Mouse (Mus musculus) left cerebral cortex, adult 2 months (tissue): Measurements from ENCODE around the gene Gm49322. TPM values are rescaled to one million over a fixed set of nuclear protein-coding genes. Genes with fewer than 3 reads are reported as not detected.

Source experiments
- DNase-seq, 2 experiments: peaks; one replicate each; pipeline ENCODE4 v3.0.0; 2021 to 2022; ENCODE audit warnings: low spot score in 2 of 2, mixed read lengths in 1 of 2; ENCODE audit errors: extremely low spot score in 1 of 2
- H3K27ac ChIP-seq: fragments of 200-600 bp; 2 replicates; pipeline ENCODE4 v1.8.1; 2022
- H3K4me3 ChIP-seq: fragments of 200-600 bp; 2 replicates; pipeline ENCODE4 v1.8.1; 2022
- CTCF ChIP-seq: fragments of 200-600 bp; IDR thresholded peaks from 2 replicates; pipeline ENCODE4 v1.8.1; 2022; ENCODE audit warnings: antibody characterized with exemption, mild to moderate bottlenecking, moderate library complexity
- intact Hi-C: fragments of 180-260 bp; cut with DNase I; formaldehyde crosslinking; loops from one replicate; pipeline ENCODE4 v1.15.1; 2025
- total RNA-seq, 2 experiments: library from RNA; stranded (reverse); gene quantifications; 2 replicates each; pipeline ENCODE4 v1.2.3; 2021

Gm49322 gene
- total RNA-seq, 2 experiments from 2014 or later, result 2.7 to 4.2 TPM

DNA sequence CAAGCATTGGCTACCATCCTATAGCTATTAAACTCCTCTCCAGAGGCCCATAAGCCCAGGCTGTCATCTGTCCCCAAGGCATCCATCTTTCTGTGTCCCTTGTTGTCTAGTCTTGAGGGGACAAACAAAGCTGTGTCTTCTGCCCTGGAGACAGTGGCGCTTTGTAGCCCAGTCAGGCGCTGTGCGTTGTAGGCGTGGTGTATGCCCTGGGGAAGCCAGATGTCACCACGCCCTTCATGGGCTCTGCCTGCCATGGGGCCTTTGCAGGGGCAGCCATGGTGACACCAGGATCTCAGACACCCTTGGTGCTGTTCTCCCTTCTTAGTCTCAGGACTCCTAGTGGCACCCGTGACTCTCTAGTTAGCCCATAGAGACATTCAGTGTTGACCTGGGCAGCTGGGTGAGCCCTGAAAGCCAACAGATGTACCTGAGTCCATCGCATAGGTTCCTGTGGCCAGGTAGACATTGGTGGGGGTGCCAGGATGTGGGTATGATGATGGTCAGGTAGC lies 1.8 kb upstream of the Gm49322 start:
- intact Hi-C loops, result no loop called here
- DNase-seq, result no peak
- no peak for TF ChIP-seq CTCF
- peak overlapping the region; percentile 97 for H3K27ac ChIP-seq
- H3K4me3 ChIP-seq, result peak overlapping the region; percentile 95

DNA sequence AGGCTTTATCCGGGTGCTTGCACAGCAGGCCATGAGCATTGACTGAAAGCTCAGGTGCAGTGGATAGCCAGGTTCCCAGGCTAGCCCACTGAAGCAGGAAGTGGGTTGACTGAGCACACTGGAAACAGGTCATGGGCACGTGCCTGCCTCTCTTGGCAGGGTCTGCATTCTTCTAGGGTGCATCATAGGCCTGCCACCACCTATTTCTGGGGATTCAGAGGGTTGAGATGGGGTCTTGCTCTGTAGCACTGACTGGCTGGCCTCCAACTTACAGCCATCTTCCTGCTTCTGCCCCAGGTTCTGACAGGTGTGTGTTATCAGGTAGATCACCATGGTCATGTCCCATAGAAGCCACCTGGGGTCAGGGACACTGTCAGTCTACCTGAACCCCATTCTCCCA lies 833 bp upstream of the Gm49322 start:
- H3K27ac ChIP-seq, result no peak overlapping the region
- no peak for TF ChIP-seq CTCF
- H3K4me3 ChIP-seq, result no peak overlapping the region
- no peak for DNase-seq
- intact Hi-C loops, result no loop called here

DNA sequence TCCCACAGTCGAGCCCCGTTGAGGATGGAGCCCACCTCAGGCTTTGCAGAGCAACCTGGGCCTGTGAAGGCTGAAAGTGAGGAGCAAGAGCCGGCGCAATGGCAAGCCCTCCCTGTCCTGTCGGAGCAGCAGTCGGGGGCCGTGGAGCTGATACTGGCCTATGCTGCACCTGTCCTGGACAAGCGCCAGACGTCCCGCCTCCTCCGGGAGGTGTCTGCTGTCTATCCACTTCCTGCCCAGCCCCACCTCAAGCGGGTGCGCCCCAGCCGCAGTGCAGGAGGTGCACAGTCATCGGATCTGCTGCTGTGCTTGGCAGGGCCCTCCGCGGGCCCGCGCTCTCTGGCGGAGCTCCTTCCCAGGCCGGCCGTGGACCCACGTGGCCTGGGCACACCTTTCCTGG lies 485 bp downstream of the Gm49322 start:
- Histone ChIP-seq H3K4me3 (no peak overlapping the region), H3K27ac (no peak overlapping the region)
- no peak for TF ChIP-seq CTCF
- intact Hi-C loops, result no loop called here
- no peak for DNase-seq

DNA sequence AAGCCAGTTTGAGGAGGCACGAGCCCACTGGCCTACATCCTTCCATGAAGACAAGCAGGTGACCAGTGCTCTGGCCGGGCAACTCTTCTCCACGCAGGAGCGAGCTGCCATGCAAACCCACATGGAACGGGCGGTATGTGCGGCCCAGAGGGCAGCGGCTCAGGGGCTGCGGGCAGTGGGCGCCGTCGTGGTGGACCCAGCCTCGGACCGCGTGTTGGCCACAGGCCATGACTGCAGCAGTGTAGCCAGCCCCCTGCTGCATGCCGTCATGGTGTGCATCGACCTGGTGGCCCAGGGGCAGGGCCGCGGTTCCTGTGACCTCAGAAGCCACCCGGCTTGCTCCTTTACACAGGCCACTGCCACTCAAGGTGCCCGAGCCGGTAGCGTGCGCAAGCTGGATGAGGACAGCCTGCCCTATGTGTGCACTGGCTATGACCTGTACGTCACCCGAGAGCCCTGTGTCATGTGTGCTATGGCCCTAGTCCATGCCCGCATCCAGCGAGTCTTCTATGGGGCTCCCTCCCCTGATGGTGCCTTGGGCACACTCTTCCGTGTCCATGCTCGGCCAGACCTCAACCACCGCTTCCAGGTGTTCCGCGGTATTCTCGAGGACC lies 1.0 kb downstream of the Gm49322 start:
- Histone ChIP-seq H3K4me3 (no peak overlapping the region), H3K27ac (no peak overlapping the region)
- intact Hi-C loops, result no loop called here
- no peak for TF ChIP-seq CTCF
- DNase-seq, result no peak

DNA sequence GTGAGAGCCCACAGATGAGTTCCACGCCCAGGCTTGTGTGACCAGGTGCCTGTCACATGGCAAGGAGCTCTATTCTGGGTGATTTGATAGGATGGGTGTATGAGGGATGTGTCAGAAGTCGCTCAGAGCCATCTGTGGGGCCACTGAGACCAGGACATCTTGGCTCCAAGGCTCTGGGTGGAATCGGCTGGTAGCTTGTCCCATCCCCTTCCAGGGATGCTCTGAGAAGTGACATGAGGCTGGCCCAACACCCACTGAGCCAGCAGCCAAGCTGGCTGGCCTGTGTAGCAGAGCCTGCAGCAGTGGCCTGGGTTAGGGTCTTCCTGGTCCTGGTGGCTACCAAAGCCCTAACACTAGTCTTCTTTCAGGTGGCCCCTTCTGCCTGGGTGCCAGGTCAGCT lies 2.6 kb downstream of the Gm49322 start:
- TF ChIP-seq CTCF, result no peak
- no peak overlapping the region for H3K27ac ChIP-seq
- intact Hi-C loops, result no loop called here
- no peak for DNase-seq
- no peak overlapping the region for H3K4me3 ChIP-seq

DNA sequence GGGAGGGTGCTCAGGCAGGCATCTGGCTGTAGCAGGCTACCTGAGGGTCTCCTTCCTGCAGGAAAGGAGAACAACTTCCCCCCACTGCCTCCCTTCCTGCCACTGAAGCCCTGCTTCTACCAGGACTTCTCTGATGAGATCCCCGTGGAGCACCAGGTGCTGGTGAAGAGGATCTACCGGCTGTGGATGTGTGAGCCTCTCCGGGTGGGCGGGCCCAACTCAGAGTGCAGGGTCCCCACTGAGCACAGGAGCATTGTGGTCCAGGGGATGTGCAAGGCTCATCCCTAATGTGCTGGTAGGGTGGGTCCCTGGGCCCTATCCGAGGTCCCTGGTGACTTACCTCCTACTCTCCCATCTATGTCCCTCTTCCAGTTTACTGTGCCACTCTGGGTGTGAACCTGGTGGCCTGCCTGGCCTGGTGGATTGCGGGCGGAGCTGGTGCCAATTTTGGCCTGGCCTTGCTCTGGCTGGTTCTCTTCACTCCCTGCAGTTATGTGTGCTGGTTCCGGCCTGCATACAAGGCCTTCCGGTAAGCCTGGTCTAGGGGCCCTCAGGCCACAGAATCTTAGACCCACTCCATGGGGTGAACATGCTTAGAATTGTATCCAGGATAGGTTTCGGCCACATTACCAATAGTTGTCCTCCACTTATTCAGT lies 3.6 kb downstream of the Gm49322 start:
- intact Hi-C loops, result no loop called here
- Histone ChIP-seq H3K27ac (no peak overlapping the region), H3K4me3 (no peak overlapping the region)
- no peak for TF ChIP-seq CTCF
- no peak for DNase-seq

DNA sequence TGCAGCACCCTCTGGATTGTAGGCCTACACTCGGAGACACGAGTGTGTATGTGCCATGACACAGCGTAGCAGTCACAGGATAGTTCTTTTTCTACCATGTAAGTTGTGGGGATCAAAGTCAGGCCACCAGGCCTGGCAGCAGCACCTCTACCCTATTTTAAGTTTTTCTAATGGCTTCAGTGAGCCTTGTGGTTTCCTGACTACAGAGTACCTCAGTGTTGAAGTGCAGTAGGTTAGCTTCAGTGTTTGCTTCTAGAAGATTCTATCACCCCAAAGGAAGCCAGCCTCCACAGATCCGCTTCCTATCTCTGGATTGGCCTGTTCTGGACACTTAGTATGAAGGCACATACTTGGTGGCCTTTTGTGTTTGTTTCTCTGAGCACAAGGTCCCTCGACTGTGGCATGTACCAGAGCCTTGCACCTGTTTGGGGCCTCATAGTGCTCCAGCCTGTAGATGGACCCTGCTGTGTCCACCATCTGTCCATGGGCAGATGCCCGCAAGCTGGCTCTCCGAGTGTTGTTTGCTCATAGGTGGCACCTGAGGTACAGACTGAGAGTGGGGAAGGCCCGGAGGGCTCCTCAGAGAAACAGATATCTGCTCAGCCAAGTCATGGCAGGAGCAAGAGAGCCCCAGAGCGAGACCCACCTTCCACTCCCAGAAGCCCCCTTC lies 4.4 kb downstream of the Gm49322 start:
- no peak for DNase-seq
- intact Hi-C loops, result loop anchor here (2.0 kb wide), 1 partner anchor 77 kb away; no protein-coding TSS in a partner anchor
- no peak overlapping the region for H3K4me3 ChIP-seq
- no peak overlapping the region for H3K27ac ChIP-seq
- no peak for TF ChIP-seq CTCF

DNA sequence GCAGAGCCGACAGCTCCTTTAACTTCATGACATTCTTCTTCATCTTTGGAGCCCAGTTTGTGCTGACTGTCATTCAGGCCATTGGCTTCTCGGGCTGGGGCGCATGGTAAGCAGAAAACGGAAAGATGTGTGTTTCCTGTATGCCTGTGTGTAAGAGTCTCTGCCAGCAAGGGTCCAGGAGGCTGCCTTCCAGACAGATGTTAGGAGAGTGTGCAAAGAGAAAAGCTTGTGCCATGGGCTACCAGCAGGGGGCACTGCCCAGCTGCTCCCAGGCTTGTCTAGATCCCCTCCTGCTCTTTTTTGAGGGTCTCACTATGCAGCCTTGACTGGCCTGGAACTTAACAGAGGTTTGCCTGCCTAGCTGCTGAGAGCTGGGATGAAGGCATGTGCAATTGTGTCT lies 5.2 kb downstream of the Gm49322 start:
- no peak for DNase-seq
- Histone ChIP-seq H3K27ac (no peak overlapping the region), H3K4me3 (no peak overlapping the region)
- peak; percentile 94 for TF ChIP-seq CTCF
- intact Hi-C loops, result loop anchor here (2.0 kb wide), 1 partner anchor 76 kb away; no protein-coding TSS in a partner anchor

DNA sequence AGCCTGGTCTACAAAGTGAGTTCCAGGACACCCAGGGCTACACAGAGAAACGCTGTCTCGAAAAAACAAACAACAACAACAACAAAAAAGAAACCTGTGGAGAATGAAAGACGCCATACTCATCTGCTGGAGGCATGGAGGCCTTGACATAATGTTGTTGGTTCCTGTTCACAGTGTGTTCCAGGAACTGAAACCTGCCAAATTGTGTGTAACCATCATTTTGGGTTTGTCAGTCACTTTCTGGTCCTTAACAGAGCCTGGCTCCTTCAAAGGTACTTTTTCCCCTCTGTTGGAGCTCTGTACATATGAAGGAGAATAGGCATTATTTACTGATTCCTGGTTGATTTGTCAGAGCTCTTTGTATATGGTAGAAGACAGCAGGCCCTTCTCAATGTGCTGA lies 6.1 kb downstream of the Gm49322 start:
- intact Hi-C loops, result loop anchor here (2.0 kb wide), 1 partner anchor 75 kb away; no protein-coding TSS in a partner anchor
- no peak for DNase-seq
- TF ChIP-seq CTCF, result no peak
- no peak overlapping the region for H3K4me3 ChIP-seq
- H3K27ac ChIP-seq, result no peak overlapping the region

DNA sequence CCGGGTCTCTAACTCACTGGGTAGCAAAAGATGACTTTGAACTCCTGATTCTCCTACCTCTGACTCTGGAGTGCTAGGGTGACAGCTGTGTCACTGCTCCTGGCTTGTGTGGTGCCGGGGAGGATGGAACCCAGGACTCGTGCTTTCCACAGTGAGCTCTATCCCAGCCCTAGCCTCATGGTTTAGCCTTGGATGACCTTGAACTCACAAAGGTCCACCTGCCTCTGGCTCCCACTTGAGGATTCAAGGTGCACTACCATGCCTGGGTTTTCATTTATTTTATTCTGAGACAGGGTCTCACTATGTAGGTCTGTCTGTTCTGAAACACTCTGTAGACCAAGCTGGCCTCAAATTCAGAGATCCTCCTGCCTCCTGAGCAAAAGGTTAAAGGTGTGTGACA lies 8.0 kb downstream of the Gm49322 start:
- DNase-seq, result no peak
- Histone ChIP-seq H3K27ac (no peak overlapping the region), H3K4me3 (no peak overlapping the region)
- no peak for TF ChIP-seq CTCF
- intact Hi-C loops, result no loop called here

DNA sequence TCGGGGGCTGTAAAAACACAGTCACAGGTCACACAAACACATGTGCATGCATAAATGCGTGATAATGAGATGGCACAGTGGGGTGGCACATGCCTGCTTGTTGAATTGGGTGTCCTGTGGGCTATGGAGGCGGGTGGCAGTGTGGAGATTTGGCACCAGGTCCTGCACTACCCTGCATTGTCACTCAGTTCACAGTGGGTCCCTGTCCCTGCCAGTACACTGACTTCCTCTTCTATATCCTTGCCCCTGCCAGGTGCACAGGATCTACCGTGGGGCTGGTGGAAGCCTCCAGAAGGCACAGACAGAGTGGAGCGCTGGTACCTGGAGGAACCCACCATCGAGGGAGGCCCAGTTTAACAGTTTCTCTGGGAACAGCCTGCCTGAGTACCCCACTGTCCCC lies 8.5 kb downstream of the Gm49322 start:
- DNase-seq, result no peak
- no peak for TF ChIP-seq CTCF
- Histone ChIP-seq H3K4me3 (no peak overlapping the region), H3K27ac (no peak overlapping the region)
- intact Hi-C loops, result no loop called here

DNA sequence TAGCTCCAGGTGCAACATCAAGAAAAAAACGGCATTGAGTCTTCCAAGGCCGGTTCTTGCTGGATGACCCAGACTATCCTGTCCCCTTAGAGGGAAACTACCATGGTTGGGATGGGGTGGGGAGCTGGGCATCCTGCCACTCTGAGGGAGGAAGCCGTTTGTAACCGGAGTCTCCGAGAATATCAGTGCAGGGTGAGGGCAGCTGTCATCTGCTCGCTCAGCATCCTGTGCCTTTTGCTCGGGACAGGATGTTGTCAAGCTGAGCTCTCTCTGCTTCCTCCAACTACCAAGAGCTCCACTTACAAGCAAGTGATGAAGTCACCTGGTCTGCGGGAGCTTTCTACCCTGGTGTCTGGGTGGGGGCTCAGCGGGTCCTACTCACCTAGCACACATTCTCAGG lies 12.4 kb downstream of the Gm49322 start:
- TF ChIP-seq CTCF, result no peak
- H3K27ac ChIP-seq, result no peak overlapping the region
- H3K4me3 ChIP-seq, result no peak overlapping the region
- intact Hi-C loops, result no loop called here
- no peak for DNase-seq
